Mouse (Mus musculus) layer of hippocampus, adult 2 months (tissue): ENCODE measurements around the gene Traf2. TPM values are rescaled to one million over a fixed set of nuclear protein-coding genes. Genes with fewer than 3 reads are reported as not detected.

Experiments
- DNase-seq, 2 experiments: peaks; one replicate each; pipeline ENCODE4 v3.0.0; 2022; ENCODE audit warnings: low spot score in 2 of 2
- H3K27ac ChIP-seq: fragments of 200-600 bp; 2 replicates; pipeline ENCODE4 v1.8.1; 2022
- H3K4me3 ChIP-seq: fragments of 200-600 bp; 2 replicates; pipeline ENCODE4 v1.8.1; 2022; ENCODE audit warnings: mild to moderate bottlenecking
- CTCF ChIP-seq: fragments of 200-600 bp; conservative IDR thresholded peaks from 2 replicates; pipeline ENCODE4 v1.8.1; 2022; ENCODE audit warnings: antibody characterized with exemption, mild to moderate bottlenecking, moderate library complexity
- long read RNA-seq, 2 experiments: library from polyadenylated mRNA; stranded (forward); transcript quantifications; one replicate each; pipeline ENCODE4 v2.0.0; 2021; ENCODE audit warnings: borderline mapping rate in 2 of 2
- total RNA-seq, 2 experiments: library from RNA; stranded (reverse); gene quantifications; 2 replicates each; pipeline ENCODE4 v1.2.3; 2021

Traf2 gene
- total RNA-seq: 10 to 100 TPM; 10.9 to 12.0 TPM
- long read RNA-seq, experiment 1, transcript Traf2-201 (11 exons, 3,044 nt): major isoform, 8 of 12 reads
- long read RNA-seq, experiment 1, partial matches to known transcripts: 2 of 12 reads
- long read RNA-seq, experiment 1, other reads (novel, unspliced or antisense): 1 of 12 reads
- long read RNA-seq, experiment 2, transcript Traf2-201 (11 exons, 3,044 nt): major isoform, 6 of 10 reads
- long read RNA-seq, experiment 2, partial matches to known transcripts: 3 of 10 reads
- long read RNA-seq, experiment 2, other reads (novel, unspliced or antisense): 0 of 10 reads

GRCm38 (mm10) chr2:25546811-25547491 lies at the start of gene Traf2:
Traf2 (minus strand) TSS chr2:25546940.
- DNase-seq: peak; percentile 98 to 99
- Histone ChIP-seq H3K27ac (peak within 1 kb of the TSS; percentile 83), H3K4me3 (peak within 1 kb of the TSS; percentile 69)
- TF ChIP-seq CTCF: no peak

GRCm38 (mm10) chr2:25591863-25592262 lies 45.1 kb upstream of the Traf2 start:
- TF ChIP-seq CTCF: peak; percentile 83
- Histone ChIP-seq H3K4me3 (no peak overlapping the region), H3K27ac (no peak overlapping the region)
- DNase-seq: peak in 1 of 2 experiments; percentile 52

- Histone ChIP-seq H3K4me3 (no peak overlapping the region), H3K27ac (peak overlapping the region; percentile 47; the same call in 1 of the 2 replicates)
- no peak for TF ChIP-seq CTCF
- no peak for DNase-seq
These were observed 41.6 kb upstream of the Traf2 start for GRCm38 (mm10) chr2:25588227-25588907.

GRCm38 (mm10) chr2:25587290-25587689 lies 40.5 kb upstream of the Traf2 start:
- no peak overlapping the region for H3K4me3 ChIP-seq
- no peak for DNase-seq
- TF ChIP-seq CTCF: no peak
- H3K27ac ChIP-seq: 0 out of 2 replicates have a peak overlapping the region, but pooled peaks have one; percentile 47

GRCm38 (mm10) chr2:25585601-25586000 lies 38.9 kb upstream of the Traf2 start:
- no peak for TF ChIP-seq CTCF
- H3K27ac ChIP-seq: peak overlapping the region; percentile 97
- DNase-seq: no peak
- H3K4me3 ChIP-seq: no peak overlapping the region

GRCm38 (mm10) chr2:25584856-25585255 lies 38.1 kb upstream of the Traf2 start:
- TF ChIP-seq CTCF: no peak
- Histone ChIP-seq H3K4me3 (no peak overlapping the region), H3K27ac (peak overlapping the region; percentile 97)
- peak in 1 of 2 experiments; percentile 45 for DNase-seq

- no peak for DNase-seq
- TF ChIP-seq CTCF: no peak
- H3K27ac ChIP-seq: peak overlapping the region; percentile 97
These were observed 37.4 kb upstream of the Traf2 start for GRCm38 (mm10) chr2:25584152-25584551.

GRCm38 (mm10) chr2:25583571-25583970 lies 36.8 kb upstream of the Traf2 start:
- DNase-seq: no peak
- no peak for TF ChIP-seq CTCF
- no peak overlapping the region for H3K4me3 ChIP-seq
- peak overlapping the region; percentile 97 for H3K27ac ChIP-seq

More at GRCm38 (mm10) chr2:25584152-25584551, 37.4 kb upstream of the Traf2 start:
- no peak overlapping the region for H3K4me3 ChIP-seq

GRCm38 (mm10) chr2:25583120-25583481 lies 36.4 kb upstream of the Traf2 start:
- no peak for DNase-seq
- Histone ChIP-seq H3K27ac (peak overlapping the region; percentile 97), H3K4me3 (no peak overlapping the region)
- no peak for TF ChIP-seq CTCF

- peak; percentile 90 to 91 for DNase-seq
- H3K4me3 ChIP-seq: peak overlapping the region; percentile 63
These were observed 35.9 kb upstream of the Traf2 start for GRCm38 (mm10) chr2:25582466-25583119.

GRCm38 (mm10) chr2:25581901-25582301 lies 35.2 kb upstream of the Traf2 start:
- TF ChIP-seq CTCF: no peak
- H3K27ac ChIP-seq: peak overlapping the region; percentile 97
- peak in 1 of 2 experiments; percentile 42 for DNase-seq

More at GRCm38 (mm10) chr2:25582466-25583119, 35.9 kb upstream of the Traf2 start:
- 0 out of 2 replicates have a peak, but pooled peaks have one; percentile 8 for TF ChIP-seq CTCF
- peak overlapping the region; percentile 97 for H3K27ac ChIP-seq

GRCm38 (mm10) chr2:25581294-25581864 lies 34.6 kb upstream of the Traf2 start, which contains the start of gene Ajm1:
Ajm1 (minus strand) TSS chr2:25581757.
- TF ChIP-seq CTCF: peak; percentile 99
- Histone ChIP-seq H3K4me3 (peak within 1 kb of the TSS; percentile 63), H3K27ac (peak within 1 kb of the TSS; percentile 97)

More at GRCm38 (mm10) chr2:25581901-25582301, 35.2 kb upstream of the Traf2 start:
- H3K4me3 ChIP-seq: peak overlapping the region; percentile 63

More at GRCm38 (mm10) chr2:25581294-25581864, 34.6 kb upstream of the Traf2 start, which contains the start of gene Ajm1:
- DNase-seq: peak; percentile 83 to 84
